Mouse (Mus musculus): ENCODE results near the gene Rgcc. TPM values are rescaled to one million over a fixed set of nuclear protein-coding genes. Genes with fewer than 3 reads are reported as not detected.

The Rgcc gene
- polyA plus RNA-seq, 1 experiment from 2014 or later, result 54.8 TPM

- WGBS, result 83% methylated on average over 10 of the region's 10 CpGs
- Histone ChIP-seq H3K27ac (ENCODE audit: low read depth, low read length) (no peak overlapping the region), H3K36me3 (ENCODE audit: control insufficient read depth, insufficient read depth) (no peaks in the 10 kb centered on the region), H3K4me1 (replicated peaks; ENCODE audit: control insufficient read depth, insufficient read depth, low read length) (no peaks in the 10 kb centered on the region), H3K4me2 (replicated peaks; ENCODE audit: low read depth) (no peak overlapping the region), H3K27me3 (replicated peaks; ENCODE audit: control insufficient read depth, insufficient read depth, low read length) (no peaks in the 10 kb centered on the region), H3K4me3 (ENCODE audit: low read depth, low read length) (no peak overlapping the region), H3K9me3 (ENCODE audit: control insufficient read depth) (no peaks in the 10 kb centered on the region), H3K9ac (ENCODE audit: low read depth, low read length) (no peak overlapping the region)
- TF ChIP-seq CTCF (IDR thresholded peaks at IDR 0.05; ENCODE audit: low read depth), result no peak
- no peak for ATAC-seq
These were observed 22.8 kb upstream of the Rgcc start for GRCm38 (mm10) chr14:79324112-79324840.

DNA sequence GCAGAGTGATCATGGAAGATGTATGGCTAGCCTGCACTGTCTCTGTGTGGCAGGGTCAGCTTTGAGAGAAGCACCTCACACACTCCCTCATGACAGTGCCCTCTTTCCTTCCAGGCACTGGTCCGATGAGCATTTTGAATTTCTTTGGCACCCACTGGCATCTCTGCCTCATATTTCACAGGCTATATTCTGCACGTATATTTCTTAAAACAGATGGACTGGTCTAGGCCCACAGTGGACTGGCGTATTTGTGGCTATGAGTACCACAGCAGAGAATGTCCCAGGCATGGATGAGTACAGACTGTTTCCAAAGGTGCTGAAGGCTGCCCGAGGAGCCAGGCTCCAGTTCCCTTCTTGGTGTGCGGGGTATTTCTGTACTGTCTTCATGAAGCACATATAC lies 20.4 kb upstream of the Rgcc start:
- no peak for TF ChIP-seq CTCF (IDR thresholded peaks at IDR 0.05; ENCODE audit: low read depth)
- no peak overlapping the region for H3K4me3 ChIP-seq (ENCODE audit: low read depth, low read length)
- no peak overlapping the region for H3K4me2 ChIP-seq (replicated peaks; ENCODE audit: low read depth)
- no peaks in the 10 kb centered on the region for H3K4me1 ChIP-seq (replicated peaks; ENCODE audit: control insufficient read depth, insufficient read depth, low read length)
- WGBS, result 85% methylated on average over 5 of the region's 5 CpGs
- H3K36me3 ChIP-seq (ENCODE audit: control insufficient read depth, insufficient read depth), result no peaks in the 10 kb centered on the region
- ATAC-seq, result no peak
- no peaks in the 10 kb centered on the region for H3K27me3 ChIP-seq (replicated peaks; ENCODE audit: control insufficient read depth, insufficient read depth, low read length)
- H3K9me3 ChIP-seq (ENCODE audit: control insufficient read depth), result no peaks in the 10 kb centered on the region
- no peak overlapping the region for H3K9ac ChIP-seq (ENCODE audit: low read depth, low read length)
- H3K27ac ChIP-seq (ENCODE audit: low read depth, low read length), result no peak overlapping the region

DNA sequence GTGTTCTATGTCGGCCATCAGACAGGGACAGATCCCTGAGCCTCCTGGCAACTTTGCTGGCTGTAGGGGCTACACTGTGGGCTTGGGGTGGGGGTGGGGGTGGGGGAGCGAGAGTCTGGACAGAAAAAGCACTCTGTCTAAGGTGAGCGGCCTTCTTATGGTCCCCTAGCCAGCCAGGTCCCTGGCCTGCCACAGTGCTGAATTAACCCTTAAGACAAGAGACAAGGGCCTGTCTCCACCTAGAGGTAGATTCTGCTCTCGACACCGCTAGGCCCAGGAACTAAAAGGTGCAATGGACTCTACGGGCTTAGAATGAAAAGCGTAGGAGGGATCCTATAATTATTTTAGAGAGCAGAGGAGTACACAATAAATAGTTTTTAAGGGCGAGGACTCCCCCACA lies 19.7 kb upstream of the Rgcc start:
- Histone ChIP-seq H3K4me2 (replicated peaks; ENCODE audit: low read depth) (no peak overlapping the region), H3K4me3 (ENCODE audit: low read depth, low read length) (no peak overlapping the region), H3K36me3 (ENCODE audit: control insufficient read depth, insufficient read depth) (no peaks in the 10 kb centered on the region), H3K27ac (ENCODE audit: low read depth, low read length) (no peak overlapping the region), H3K27me3 (replicated peaks; ENCODE audit: control insufficient read depth, insufficient read depth, low read length) (no peaks in the 10 kb centered on the region), H3K9ac (ENCODE audit: low read depth, low read length) (no peak overlapping the region), H3K4me1 (replicated peaks; ENCODE audit: control insufficient read depth, insufficient read depth, low read length) (no peaks in the 10 kb centered on the region), H3K9me3 (ENCODE audit: control insufficient read depth) (no peaks in the 10 kb centered on the region)
- peak; percentile 76 for TF ChIP-seq CTCF (IDR thresholded peaks at IDR 0.05; ENCODE audit: low read depth)
- 35% methylated on average over 8 of the region's 8 CpGs for WGBS
- ATAC-seq, result peak; percentile 36; the same call in 1 of the 2 replicates

DNA sequence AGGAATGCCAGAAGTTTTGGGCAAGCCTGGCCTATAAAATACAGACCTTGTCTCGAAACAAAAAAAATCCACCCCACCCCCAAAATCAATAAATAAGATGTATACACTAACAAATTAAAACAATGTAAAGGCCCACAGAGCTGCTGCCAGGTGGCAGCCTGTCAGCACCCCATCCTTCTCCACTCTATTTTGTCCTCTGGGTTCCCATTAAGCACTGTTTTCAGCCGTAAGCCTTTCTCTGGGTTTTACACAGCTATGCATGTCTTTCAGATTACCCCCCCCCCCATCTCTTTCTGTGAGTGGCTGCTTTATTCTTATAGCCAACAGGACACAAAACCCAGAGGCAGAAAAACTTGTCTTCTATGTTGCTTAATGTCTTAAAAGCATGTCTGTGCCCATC lies 16.2 kb upstream of the Rgcc start:
- WGBS, result 79% methylated on average over 2 of the region's 2 CpGs
- no peak overlapping the region for H3K4me2 ChIP-seq (replicated peaks; ENCODE audit: low read depth)
- H3K4me3 ChIP-seq (ENCODE audit: low read depth, low read length), result no peak overlapping the region
- no peak for ATAC-seq
- no peaks in the 10 kb centered on the region for H3K4me1 ChIP-seq (replicated peaks; ENCODE audit: control insufficient read depth, insufficient read depth, low read length)
- H3K9ac ChIP-seq (ENCODE audit: low read depth, low read length), result no peak overlapping the region
- no peaks in the 10 kb centered on the region for H3K9me3 ChIP-seq (ENCODE audit: control insufficient read depth)
- H3K27me3 ChIP-seq (replicated peaks; ENCODE audit: control insufficient read depth, insufficient read depth, low read length), result no peaks in the 10 kb centered on the region
- no peak for TF ChIP-seq CTCF (IDR thresholded peaks at IDR 0.05; ENCODE audit: low read depth)
- no peak overlapping the region for H3K27ac ChIP-seq (ENCODE audit: low read depth, low read length)
- H3K36me3 ChIP-seq (ENCODE audit: control insufficient read depth, insufficient read depth), result no peaks in the 10 kb centered on the region

DNA sequence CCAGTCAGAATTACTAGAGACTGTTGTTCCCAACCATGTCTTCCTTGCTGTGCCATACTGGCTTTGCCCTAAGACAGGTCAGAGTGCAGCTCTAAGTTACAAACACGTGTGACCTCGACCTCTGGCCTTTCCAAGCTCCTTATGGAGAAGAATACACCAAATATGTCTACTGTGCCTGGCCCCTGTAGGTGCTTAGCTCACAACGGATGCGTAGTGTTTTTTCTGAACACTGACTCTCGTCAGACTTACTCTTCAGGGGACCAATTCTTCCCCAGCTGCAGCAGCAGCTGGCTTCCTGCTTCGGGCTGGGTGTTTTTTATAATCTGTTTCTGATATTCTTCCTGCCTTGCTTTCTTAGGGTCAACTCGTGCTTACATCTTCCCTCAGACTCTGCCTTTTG lies 14.4 kb upstream of the Rgcc start:
- Histone ChIP-seq H3K27ac (ENCODE audit: low read depth, low read length) (no peak overlapping the region), H3K9ac (ENCODE audit: low read depth, low read length) (no peak overlapping the region), H3K4me1 (replicated peaks; ENCODE audit: control insufficient read depth, insufficient read depth, low read length) (no peaks in the 10 kb centered on the region), H3K27me3 (replicated peaks; ENCODE audit: control insufficient read depth, insufficient read depth, low read length) (no peaks in the 10 kb centered on the region), H3K9me3 (ENCODE audit: control insufficient read depth) (no peaks in the 10 kb centered on the region), H3K4me3 (ENCODE audit: low read depth, low read length) (no peak overlapping the region), H3K36me3 (ENCODE audit: control insufficient read depth, insufficient read depth) (no peaks in the 10 kb centered on the region), H3K4me2 (replicated peaks; ENCODE audit: low read depth) (no peak overlapping the region)
- TF ChIP-seq CTCF (IDR thresholded peaks at IDR 0.05; ENCODE audit: low read depth), result no peak
- ATAC-seq, result no peak
- 54% methylated on average over 7 of the region's 7 CpGs for WGBS

GRCm38 (mm10) chr14:79314245-79315010 lies 13.0 kb upstream of the Rgcc start:
- ATAC-seq, result no peak
- Histone ChIP-seq H3K27me3 (replicated peaks; ENCODE audit: control insufficient read depth, insufficient read depth, low read length) (no peaks in the 10 kb centered on the region), H3K9ac (ENCODE audit: low read depth, low read length) (no peak overlapping the region), H3K4me2 (replicated peaks; ENCODE audit: low read depth) (no peak overlapping the region), H3K27ac (ENCODE audit: low read depth, low read length) (no peak overlapping the region), H3K9me3 (ENCODE audit: control insufficient read depth) (no peaks in the 10 kb centered on the region), H3K4me1 (replicated peaks; ENCODE audit: control insufficient read depth, insufficient read depth, low read length) (no peaks in the 10 kb centered on the region), H3K36me3 (ENCODE audit: control insufficient read depth, insufficient read depth) (no peaks in the 10 kb centered on the region), H3K4me3 (ENCODE audit: low read depth, low read length) (no peak overlapping the region)
- no peak for TF ChIP-seq CTCF (IDR thresholded peaks at IDR 0.05; ENCODE audit: low read depth)
- 85% methylated on average over 12 of the region's 12 CpGs for WGBS

Measured in intestine, postnatal 0 days (tissue).